Mouse (Mus musculus): Measurements from ENCODE around the gene Rasa3. TPM values are rescaled to one million over a fixed set of nuclear protein-coding genes. Genes with fewer than 3 reads are reported as not detected.
A peak's percentile ranks its signal among the peaks of the same experiment; 100 is the strongest.

The Rasa3 gene
- polyA plus RNA-seq, 1 experiment = 62.6 TPM

DNA sequence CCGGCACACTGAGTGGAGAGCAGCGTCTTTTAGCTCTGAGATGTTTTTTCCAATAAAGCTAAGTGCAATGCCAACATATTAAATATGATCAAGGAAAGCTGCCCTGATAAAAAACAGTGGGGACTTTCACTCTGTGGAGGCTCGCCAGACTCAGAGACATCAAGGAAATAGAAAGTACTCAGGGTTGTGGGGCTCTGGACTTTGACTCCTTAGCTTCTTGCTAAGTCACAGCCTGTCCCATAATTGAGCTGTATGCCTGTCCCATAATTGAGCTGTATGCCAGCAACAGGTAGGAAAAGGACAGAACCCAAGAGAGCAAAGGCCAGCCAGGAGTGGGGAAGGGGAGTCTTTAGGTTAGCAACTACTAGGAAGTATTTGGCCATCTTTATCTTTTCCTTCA lies 20.9 kb upstream of the Rasa3 start:
- Histone ChIP-seq H3K4me1 (ENCODE audit: control insufficient read depth, insufficient read depth, low read length) (no peaks in the 10 kb centered on the region; the same call in 1 of the 2 replicates), H3K27ac (ENCODE audit: insufficient read depth, low read length) (no peak overlapping the region), H3K4me3 (ENCODE audit: insufficient read depth, low read length) (no peak overlapping the region)
- TF ChIP-seq CTCF (IDR thresholded peaks at IDR 0.05; ENCODE audit: borderline replicate concordance, insufficient read depth, low read length) (no peak), POLR2A (IDR thresholded peaks at IDR 0.05; ENCODE audit: low read depth, low read length) (no peak)

DNA sequence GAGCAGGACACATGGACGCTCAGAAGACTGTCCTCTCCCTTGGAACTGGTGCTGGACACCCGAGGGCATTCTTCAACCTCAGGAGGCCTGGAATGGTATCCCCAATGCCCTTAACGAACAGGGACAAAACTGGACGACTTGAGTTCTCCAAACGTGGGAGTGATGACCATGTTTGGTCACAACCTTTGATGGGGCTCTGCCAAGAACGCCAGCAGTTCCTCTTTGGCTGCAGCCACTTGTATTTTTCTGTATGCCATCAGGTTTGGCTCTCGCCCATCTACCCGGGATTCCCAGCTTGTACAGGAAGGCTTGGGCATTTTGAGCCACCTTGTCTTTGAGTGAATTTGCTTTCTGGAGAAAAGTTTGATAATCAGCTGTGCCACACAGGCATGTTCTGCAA lies 20.3 kb upstream of the Rasa3 start:
- H3K27ac ChIP-seq (ENCODE audit: insufficient read depth, low read length) = no peak overlapping the region
- no peak for TF ChIP-seq CTCF (IDR thresholded peaks at IDR 0.05; ENCODE audit: borderline replicate concordance, insufficient read depth, low read length)
- no peak for TF ChIP-seq POLR2A (IDR thresholded peaks at IDR 0.05; ENCODE audit: low read depth, low read length)
- no peaks in the 10 kb centered on the region; the same call in 1 of the 2 replicates for H3K4me1 ChIP-seq (ENCODE audit: control insufficient read depth, insufficient read depth, low read length)
- H3K4me3 ChIP-seq (ENCODE audit: insufficient read depth, low read length) = no peak overlapping the region

DNA sequence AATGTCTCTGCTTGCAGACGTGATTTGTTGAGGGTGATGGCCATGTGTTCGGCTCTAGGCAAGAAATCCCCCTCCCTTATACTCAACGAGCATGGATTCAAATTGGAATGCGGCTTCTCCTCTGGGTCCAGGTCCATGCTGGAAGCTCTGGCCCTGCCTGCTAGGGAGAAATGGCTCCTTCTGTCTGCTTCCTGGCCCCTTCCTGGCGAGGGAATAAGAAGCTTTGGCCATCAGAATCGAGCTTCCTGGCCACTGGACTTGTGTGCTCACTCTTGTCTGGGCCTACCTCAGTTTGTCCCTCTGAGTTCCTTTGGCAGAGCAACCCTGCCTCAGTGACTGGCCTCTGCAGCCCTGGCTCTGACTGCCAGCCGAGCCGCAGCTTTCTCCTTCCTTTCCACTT lies 19.8 kb upstream of the Rasa3 start:
- Histone ChIP-seq H3K4me1 (ENCODE audit: control insufficient read depth, insufficient read depth, low read length) (no peaks in the 10 kb centered on the region; the same call in 1 of the 2 replicates), H3K27ac (ENCODE audit: insufficient read depth, low read length) (no peak overlapping the region), H3K4me3 (ENCODE audit: insufficient read depth, low read length) (no peak overlapping the region)
- TF ChIP-seq CTCF (IDR thresholded peaks at IDR 0.05; ENCODE audit: borderline replicate concordance, insufficient read depth, low read length) (no peak), POLR2A (IDR thresholded peaks at IDR 0.05; ENCODE audit: low read depth, low read length) (no peak)

DNA sequence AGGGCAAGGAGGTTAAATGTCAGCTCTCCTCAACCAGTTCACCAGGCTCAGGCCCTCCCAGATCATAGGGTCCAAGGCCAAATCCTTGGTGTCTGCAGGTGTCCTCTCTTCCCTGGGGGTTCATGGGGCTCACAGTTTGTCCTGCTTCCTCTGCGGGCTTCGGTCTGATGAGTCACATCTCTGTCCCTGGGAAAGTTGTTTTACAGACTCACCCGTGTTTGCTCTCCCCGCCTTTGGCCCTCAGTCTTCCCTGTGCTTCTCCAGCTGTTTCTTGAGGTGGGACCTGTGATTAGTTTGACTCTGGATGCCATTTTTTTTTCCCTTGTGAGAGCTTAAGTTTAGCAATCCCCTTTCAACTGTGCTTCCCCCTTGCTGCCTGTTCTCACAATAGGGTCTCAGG lies 18.8 kb upstream of the Rasa3 start:
- Histone ChIP-seq H3K4me1 (ENCODE audit: control insufficient read depth, insufficient read depth, low read length) (no peaks in the 10 kb centered on the region; the same call in 1 of the 2 replicates), H3K27ac (ENCODE audit: insufficient read depth, low read length) (no peak overlapping the region; the same call in 1 of the 2 replicates), H3K4me3 (ENCODE audit: insufficient read depth, low read length) (no peak overlapping the region)
- TF ChIP-seq CTCF (IDR thresholded peaks at IDR 0.05; ENCODE audit: borderline replicate concordance, insufficient read depth, low read length) (no peak), POLR2A (IDR thresholded peaks at IDR 0.05; ENCODE audit: low read depth, low read length) (no peak)

DNA sequence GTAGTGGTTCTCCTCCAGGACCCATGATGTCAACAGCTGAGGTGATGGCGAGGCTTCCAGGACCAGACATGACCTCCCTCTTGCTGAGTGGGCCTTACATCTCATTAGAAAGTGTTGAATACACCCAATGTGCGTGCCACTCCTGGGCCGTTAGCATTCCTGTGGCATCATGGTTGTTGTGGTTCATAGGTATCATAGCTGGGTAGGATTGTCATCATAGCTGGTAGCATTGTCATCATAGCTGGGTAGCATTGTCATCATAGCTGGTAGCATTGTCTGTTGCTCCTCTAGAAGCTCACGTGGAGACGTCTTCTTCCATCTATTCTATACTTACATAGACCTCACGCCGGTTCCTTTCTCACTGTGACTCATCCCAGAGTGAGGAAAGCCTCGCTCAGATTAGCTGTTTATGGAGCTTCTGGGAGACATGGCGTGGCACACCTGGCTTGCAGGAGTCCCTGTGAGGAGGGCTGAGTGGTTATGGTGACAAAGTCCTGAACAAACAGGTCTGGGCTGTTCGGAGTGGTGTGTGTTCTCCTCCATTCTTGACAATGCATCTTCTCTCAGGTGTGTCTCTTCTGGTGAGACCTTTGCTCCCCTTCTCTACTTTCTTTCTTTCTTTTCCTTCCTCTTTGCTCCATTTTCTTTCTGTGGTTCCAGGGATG lies 17.9 kb upstream of the Rasa3 start:
- H3K4me3 ChIP-seq (ENCODE audit: insufficient read depth, low read length) = no peak overlapping the region
- peak overlapping the region; percentile 16; the same call in 1 of the 2 replicates for H3K27ac ChIP-seq (ENCODE audit: insufficient read depth, low read length)
- no peaks in the 10 kb centered on the region; the same call in 1 of the 2 replicates for H3K4me1 ChIP-seq (ENCODE audit: control insufficient read depth, insufficient read depth, low read length)
- TF ChIP-seq CTCF (IDR thresholded peaks at IDR 0.05; ENCODE audit: borderline replicate concordance, insufficient read depth, low read length) = no peak
- TF ChIP-seq POLR2A (IDR thresholded peaks at IDR 0.05; ENCODE audit: low read depth, low read length) = no peak

DNA sequence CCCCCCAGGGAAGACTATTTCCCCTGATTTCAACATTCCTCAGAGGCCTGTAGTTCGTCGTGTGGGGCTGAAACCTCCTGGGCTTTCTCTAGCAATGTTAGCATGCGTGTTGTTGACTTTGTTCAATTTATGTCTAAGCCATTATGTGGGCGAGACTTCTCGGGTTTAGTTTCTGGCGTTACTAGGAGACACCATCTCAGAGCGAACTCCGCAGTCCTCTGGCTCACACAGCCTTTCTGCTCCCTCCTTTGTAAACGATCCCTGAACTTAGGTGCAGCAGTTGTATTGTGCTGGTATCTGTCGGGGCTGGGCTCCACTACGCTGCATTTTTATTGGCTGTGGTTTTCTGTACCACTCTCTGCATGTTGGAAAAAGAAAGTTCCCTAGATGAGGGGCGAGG lies 17.3 kb upstream of the Rasa3 start:
- Histone ChIP-seq H3K27ac (ENCODE audit: insufficient read depth, low read length) (no peak overlapping the region), H3K4me1 (ENCODE audit: control insufficient read depth, insufficient read depth, low read length) (no peaks in the 10 kb centered on the region; the same call in 1 of the 2 replicates), H3K4me3 (ENCODE audit: insufficient read depth, low read length) (no peak overlapping the region)
- no peak for TF ChIP-seq POLR2A (IDR thresholded peaks at IDR 0.05; ENCODE audit: low read depth, low read length)
- TF ChIP-seq CTCF (IDR thresholded peaks at IDR 0.05; ENCODE audit: borderline replicate concordance, insufficient read depth, low read length) = no peak

DNA sequence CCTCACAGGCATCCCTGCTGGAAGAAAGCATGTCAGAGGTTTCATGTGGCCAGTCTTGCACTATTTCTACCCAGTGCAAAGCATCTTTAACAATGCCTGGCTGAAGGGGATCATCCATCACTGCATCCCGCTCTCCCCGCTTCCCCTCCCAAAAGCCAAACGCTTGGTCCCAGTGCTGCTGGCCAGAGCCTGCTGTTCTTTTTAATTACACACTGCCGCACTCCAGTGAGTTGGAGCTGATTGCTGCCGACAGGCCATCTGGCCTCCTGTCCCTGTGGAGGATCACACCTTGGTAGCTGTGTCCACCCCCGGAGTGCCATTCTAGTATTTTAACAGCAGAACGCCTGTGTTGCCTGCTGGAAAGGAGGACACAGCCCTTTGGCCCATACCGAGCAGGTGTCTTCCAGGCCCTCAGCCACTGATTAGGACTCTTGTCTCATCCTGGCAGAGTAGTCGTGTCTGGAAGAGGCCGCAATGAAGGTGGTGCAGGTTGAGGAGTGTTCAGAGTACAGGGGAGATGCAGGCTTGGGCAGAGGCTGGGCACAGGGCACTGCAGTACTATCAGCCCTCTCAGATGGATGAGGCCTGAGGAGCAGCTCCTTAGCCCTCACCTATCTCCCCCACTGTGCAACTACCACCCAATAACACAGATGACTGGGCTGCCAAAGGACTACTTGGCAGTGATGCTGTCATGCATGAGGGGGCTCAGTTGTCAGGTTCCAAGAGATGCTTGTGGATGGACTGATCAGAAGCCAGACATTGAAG lies 15.1 kb upstream of the Rasa3 start:
- TF ChIP-seq POLR2A (IDR thresholded peaks at IDR 0.05; ENCODE audit: low read depth, low read length) = no peak
- no peak for TF ChIP-seq CTCF (IDR thresholded peaks at IDR 0.05; ENCODE audit: borderline replicate concordance, insufficient read depth, low read length)
- H3K4me3 ChIP-seq (ENCODE audit: insufficient read depth, low read length) = no peak overlapping the region

DNA sequence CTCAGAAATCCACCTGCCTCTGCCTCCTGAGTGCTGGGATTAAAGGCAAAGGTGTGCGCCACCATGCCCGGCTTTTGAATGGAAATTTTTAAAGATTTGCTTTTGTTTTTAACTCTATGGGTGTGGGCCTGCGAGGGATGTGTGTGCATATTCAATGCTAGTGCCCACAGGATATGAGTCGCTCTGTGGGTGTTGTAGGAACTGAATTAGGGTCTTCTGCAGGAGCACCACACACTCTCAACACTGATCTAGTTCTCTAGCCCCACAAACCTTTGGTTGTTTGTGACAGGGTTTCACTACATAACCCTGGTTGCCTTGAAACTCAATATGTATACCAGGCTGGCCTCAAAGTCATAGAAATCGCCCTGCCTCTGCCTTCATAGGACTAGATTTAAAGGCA lies 11.9 kb upstream of the Rasa3 start:
- TF ChIP-seq CTCF (IDR thresholded peaks at IDR 0.05; ENCODE audit: borderline replicate concordance, insufficient read depth, low read length) (no peak), POLR2A (IDR thresholded peaks at IDR 0.05; ENCODE audit: low read depth, low read length) (no peak)
- Histone ChIP-seq H3K4me3 (ENCODE audit: insufficient read depth, low read length) (no peak overlapping the region), H3K27ac (ENCODE audit: insufficient read depth, low read length) (no peak overlapping the region), H3K4me1 (ENCODE audit: control insufficient read depth, insufficient read depth, low read length) (0 out of 2 replicates have a peak, but pooled peaks cover 2% of the 10 kb centered on the region)

More for the DNA sequence above, 15.1 kb upstream of the Rasa3 start:
- H3K27ac ChIP-seq (ENCODE audit: insufficient read depth, low read length) = no peak overlapping the region
- peaks cover 2% of the 10 kb centered on the region; the same call in 1 of the 2 replicates for H3K4me1 ChIP-seq (ENCODE audit: control insufficient read depth, insufficient read depth, low read length)

DNA sequence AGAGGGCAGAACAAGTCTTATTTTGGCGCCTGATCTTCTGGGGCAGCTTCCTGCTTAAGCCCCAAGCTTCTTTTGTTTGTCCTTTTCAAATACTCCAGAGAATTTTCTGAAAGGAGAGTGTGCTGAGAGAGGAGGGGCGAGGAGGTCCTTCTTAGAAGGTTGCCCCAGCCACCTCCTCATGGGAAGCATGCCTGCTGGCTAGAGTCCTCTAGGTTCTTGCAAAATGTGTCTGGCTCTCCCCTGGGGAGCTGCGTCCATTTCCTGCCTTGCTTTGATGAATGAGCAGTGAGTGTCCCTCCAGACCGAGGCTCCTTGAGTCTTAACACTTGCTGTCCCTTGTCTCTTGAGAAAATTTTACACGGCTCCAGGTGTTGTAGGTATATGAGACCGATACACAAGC lies 11.1 kb upstream of the Rasa3 start:
- Histone ChIP-seq H3K4me1 (ENCODE audit: control insufficient read depth, insufficient read depth, low read length) (0 out of 2 replicates have a peak, but pooled peaks cover 2% of the 10 kb centered on the region), H3K27ac (ENCODE audit: insufficient read depth, low read length) (no peak overlapping the region; the same call in 1 of the 2 replicates), H3K4me3 (ENCODE audit: insufficient read depth, low read length) (no peak overlapping the region)
- TF ChIP-seq CTCF (IDR thresholded peaks at IDR 0.05; ENCODE audit: borderline replicate concordance, insufficient read depth, low read length) (no peak), POLR2A (IDR thresholded peaks at IDR 0.05; ENCODE audit: low read depth, low read length) (no peak)

DNA sequence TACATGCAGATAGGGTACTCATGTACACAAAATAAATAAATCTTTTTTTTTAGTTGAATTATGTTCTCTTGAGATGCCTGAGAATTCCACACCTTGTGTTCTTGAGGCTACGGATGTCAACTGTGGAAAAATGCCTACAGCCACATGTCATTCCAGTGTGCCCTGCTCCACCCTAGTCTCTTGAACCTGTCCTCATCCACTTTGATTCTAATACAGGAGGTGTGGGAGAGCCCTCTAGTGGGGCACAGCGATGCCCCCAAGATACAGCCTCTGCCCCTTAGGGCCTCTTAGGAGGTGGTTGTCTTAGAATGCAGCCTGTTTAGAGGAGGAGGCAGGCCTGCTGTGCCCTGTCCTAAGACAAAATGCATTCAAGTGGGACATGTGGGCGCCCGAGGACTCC lies 10.5 kb upstream of the Rasa3 start:
- no peak overlapping the region; the same call in 1 of the 2 replicates for H3K27ac ChIP-seq (ENCODE audit: insufficient read depth, low read length)
- H3K4me3 ChIP-seq (ENCODE audit: insufficient read depth, low read length) = no peak overlapping the region
- 0 out of 2 replicates have a peak, but pooled peaks cover 2% of the 10 kb centered on the region for H3K4me1 ChIP-seq (ENCODE audit: control insufficient read depth, insufficient read depth, low read length)
- no peak for TF ChIP-seq CTCF (IDR thresholded peaks at IDR 0.05; ENCODE audit: borderline replicate concordance, insufficient read depth, low read length)
- no peak for TF ChIP-seq POLR2A (IDR thresholded peaks at IDR 0.05; ENCODE audit: low read depth, low read length)

Measured in embryonic fibroblast, embryonic 13.5 days (primary cell).